Mouse (Mus musculus) gastrocnemius, postnatal 14 days (tissue): ENCODE results near the gene Metap1d. TPM values are rescaled to one million over a fixed set of nuclear protein-coding genes. Genes with fewer than 3 reads are reported as not detected.

Source experiments
- total RNA-seq, 2 experiments: library from RNA; stranded (reverse); gene quantifications; 2 replicates each; pipeline ENCODE4 v1.2.3; 2021

Metap1d gene
- total RNA-seq, 2 experiments from 2014 or later, result 20.0 to 24.8 TPM

Other genes with a start within 250 kb of the Metap1d start
- gene Dync1i2, start 241.6 kb upstream of the Metap1d start, total RNA-seq, result 10 to 100 TPM; 44.4 to 45.1 TPM
- 100 to 1,000 TPM; 309 to 389 TPM for gene Slc25a12, start 85.5 kb upstream of the Metap1d start, total RNA-seq
- gene Hat1, start 64.3 kb upstream of the Metap1d start, total RNA-seq, result 10 to 100 TPM; 12.7 to 14.1 TPM
- under 1 TPM in 1 of 2 experiments, not detected in 1; 0.09 TPM for gene Dlx1, start 74.8 kb downstream of the Metap1d start, total RNA-seq
- gene Dlx2, start 93.5 kb downstream of the Metap1d start, total RNA-seq, result under 1 TPM in 1 of 2 experiments, not detected in 1; 0.10 TPM